Mouse (Mus musculus): ENCODE results near the gene Arid1b.

The Arid1b gene

DNA sequence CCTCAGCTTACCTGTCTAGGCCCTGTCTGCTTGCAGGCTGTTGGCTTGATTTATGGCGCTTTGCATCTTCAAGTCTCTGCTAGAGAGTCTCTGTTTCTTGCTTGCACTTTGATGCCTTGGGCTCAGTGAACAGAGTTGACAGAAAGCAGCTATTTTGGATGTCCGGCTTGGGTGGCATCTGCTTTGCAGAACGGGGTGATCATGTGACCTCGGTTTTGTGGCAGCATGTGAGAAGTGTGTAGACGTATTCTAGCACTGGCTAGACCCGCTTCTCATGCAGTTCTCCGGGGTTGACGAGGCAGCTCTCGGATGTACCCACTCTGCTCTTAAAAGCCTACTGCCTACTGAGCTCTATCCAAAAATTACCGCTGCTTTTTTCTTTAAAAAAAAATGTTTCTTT lies 22.9 kb downstream of the Arid1b start:
- DNase-seq (ENCODE audit: low read depth, low spot score), result no peak

DNA sequence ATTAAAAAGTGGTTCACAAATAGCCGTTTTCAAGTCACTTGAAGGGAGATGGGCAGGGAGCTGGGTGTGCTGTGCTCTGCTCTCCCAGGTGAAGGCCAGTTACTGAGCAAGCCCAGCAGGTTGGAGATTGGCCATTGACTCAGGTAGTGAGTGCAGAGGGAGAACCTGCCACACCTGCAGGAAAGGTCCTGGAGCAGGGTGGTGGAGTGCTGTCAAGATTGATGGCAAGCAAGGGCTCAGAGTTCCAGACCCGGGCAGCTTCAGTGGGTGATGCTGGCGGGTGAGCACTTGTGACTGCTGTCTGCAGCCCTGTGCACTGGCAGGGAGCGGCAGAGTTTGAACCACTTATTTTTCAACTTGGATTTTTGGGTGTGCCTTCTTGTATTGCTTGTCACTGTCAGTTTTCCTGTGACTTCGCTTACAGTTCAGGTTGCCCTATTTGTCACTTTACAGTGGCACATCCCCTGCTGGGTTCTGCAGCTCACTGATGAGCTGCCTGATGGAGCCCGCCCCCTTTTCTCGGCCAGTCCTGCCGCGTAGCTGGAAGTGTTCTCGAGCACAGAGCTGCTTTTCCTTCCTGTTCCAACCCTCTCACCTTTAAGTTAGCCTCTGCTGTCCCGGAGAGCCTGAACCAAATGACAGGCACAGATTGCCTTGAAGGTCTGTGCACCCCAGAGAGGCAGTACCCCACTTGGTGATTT lies 27.3 kb downstream of the Arid1b start:
- no peak for DNase-seq (ENCODE audit: low read depth, low spot score)

DNA sequence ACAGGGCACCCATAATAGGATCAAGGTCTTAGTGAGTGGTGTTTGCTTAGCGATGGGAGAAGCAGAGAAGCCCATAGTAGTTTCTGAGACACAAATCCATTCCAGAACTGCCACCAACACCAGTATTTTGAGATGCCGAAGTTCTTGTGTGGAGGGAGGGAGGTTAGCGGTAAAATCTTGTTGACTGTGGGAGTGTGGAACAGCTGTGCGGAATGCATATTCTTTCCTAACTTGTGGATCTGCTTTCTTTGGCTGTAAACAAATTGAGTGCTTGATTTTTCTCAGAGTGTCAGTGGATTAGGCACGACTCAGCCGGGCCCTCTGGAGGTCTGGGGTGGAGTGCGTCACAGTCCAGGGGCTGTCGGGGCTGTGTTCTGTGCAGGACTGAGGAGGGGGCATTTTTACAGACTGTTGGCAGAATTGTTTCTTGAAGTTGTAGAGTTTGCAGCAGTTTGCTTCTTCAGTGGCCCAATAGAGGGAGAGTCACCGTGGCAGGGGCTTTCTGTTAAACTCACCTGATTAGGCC lies 27.9 kb downstream of the Arid1b start:
- peak; percentile 74 for DNase-seq (ENCODE audit: low read depth, low spot score)

DNA sequence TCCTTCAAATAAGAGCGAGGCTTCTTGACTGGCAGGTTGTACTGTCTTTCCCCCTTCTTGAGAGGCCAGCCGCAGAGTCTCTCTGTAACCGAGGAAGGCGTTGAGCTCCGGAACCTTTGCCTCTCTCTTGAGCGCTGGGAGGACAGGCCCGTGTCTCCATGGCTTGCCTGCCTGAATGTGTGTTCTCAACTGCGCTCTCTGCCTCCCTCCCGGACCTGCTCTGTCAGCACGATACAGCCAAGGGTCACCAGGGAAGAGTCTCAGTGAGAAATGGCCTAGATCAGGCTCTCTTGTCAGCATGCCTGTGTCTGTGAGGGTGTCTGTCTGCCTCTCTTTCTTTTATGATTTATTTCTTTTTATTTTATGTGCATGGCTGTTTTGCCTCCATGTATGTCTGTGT lies 29.6 kb downstream of the Arid1b start:
- DNase-seq (ENCODE audit: low read depth, low spot score), result no peak

DNA sequence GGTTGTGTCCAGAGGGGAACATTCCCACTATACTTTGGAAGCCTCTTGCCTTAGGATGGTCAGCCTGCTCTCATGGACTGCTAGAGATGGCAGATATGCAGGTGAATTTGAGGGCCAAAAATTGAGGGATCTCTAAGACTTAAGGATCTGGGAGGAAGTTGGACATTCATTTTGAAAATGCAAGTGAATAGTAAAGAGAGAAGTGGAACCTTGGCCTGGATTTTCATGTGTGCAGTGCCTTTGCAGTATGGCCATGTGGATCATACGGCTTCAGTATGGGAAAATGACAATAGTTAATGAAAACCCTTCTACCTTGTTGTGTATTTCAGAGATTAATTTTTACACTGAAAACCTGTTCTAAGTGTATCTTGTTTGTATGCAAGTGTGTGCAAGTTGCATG lies 31.3 kb downstream of the Arid1b start:
- no peak for DNase-seq (ENCODE audit: low read depth, low spot score)

DNA sequence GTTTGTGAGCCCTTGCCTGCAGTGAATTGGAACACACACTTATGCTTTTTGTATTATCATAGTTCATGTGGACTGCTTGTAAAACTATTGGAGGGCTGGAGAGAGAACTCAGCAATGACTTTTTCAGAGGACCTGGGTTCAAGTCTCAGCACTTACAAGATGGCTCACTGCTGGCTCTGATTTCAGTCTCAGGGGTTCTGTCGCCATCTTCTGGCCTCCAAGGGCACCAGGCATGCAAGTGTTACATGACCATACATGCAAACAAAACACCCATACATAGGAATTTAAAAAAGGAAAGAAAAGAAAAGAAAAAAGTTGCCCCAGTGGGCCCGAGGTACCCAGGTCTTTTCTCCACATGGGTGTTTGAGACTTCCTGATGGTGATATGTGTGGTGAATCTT lies 32.4 kb downstream of the Arid1b start:
- DNase-seq (ENCODE audit: low read depth, low spot score), result no peak

DNA sequence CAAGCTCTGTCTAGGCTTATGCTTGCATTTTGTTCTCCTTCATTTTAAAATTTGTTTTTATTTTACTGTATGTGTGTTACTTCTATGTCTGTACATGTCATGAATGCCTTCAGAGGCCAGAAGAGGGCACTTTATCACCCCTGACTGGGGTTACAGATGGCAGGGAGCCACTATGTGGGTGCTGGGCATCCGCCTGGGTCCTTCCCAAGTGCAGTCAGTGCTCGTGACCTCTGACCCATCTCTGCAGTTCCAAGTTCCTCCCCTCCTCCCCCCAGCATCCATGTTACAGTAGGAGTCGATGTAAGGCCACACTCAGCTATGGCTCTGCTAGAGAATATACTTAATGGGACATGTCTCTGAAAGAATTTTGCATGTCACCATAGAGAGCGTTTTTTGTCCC lies 35.0 kb downstream of the Arid1b start:
- DNase-seq (ENCODE audit: low read depth, low spot score), result no peak

DNA sequence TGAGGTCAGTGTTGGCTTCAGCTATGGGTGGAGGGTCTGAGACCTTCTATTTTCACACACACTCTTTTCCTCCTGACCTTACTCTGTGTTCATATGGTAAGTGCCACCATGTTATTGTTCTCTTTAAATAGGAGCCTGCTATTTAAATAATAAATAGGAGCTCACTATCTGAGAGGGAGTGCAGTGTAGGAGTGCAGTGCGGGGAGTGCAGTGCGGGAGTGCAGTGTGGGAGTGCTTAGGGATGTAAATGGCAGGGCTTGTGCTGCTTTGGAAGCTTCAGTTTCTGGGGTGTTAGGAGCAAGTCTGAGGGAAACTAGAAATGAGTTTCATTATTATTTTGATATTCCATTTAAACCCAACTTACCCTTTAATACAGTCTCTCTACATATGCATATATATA lies 36.2 kb downstream of the Arid1b start:
- DNase-seq (ENCODE audit: low read depth, low spot score), result no peak

DNA sequence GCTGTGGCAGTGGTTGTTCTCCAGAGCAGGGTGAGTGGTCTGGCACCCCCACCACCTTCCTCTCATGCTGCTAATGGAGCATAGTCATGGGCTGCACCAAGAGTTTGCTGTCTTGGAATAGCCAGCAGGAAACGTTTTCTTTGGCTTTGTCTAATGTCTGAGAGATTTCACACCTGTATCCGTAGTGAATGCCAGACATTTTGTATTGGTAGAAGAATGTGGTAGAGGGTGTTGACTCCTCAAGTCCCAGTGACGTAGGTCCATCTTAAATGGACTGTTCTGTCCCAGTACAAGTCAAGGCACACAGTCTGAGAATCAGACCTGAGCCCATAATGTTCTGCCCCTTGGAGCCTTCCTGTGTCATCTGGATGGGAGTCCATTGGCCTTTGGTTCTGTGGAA lies 39.2 kb downstream of the Arid1b start:
- no peak for DNase-seq (ENCODE audit: low read depth, low spot score)

DNA sequence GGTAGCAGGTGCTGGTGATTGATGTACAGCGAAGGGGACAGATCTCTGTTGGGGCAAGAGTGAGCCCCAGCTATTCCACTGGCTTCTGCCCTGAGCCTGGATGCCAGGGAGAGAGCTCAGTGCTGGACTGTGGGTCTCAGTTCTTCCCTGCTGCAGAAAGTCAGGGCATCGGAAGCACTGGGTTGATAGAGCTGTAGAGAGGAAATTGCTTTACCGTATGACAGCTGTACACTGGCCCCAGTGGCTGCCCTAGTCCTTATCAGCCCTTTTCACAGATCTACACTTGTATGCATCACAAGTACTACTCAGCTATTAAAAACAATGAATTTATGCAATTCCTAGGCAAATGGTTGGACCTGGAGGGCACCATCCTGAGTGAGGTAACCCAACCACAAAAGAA lies 40.1 kb downstream of the Arid1b start:
- DNase-seq (ENCODE audit: low read depth, low spot score), result no peak

DNA sequence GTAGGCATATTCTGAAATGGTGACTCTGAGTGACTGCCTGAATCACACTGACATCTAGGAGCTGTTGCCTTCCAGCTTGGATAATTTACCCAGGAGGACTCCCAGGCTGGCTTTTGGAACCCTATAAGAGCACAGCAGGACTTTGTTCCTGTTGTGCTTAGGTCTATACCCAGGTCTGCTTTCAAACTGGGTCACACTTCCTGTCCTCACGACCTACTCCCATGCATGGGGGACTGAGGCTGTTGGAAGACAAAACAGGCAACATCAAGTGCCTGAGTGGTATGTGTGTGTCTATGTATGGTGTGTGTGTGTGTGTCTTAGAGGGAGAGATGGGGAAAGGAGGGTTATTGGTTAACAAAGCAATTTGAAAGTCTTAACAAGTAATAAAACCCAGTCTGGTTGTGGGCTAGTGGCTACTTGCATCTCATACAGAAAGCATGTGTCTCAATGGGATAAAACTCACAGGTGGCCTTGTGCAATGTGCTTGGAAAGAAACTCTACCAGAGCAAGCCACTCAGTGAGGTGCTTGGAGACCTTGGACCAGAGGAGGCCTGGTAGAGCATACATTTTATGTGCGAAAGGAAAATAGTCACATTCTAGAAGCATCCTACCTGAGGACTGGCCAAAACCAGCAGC lies 42.2 kb downstream of the Arid1b start:
- no peak for DNase-seq (ENCODE audit: low read depth, low spot score)

DNA sequence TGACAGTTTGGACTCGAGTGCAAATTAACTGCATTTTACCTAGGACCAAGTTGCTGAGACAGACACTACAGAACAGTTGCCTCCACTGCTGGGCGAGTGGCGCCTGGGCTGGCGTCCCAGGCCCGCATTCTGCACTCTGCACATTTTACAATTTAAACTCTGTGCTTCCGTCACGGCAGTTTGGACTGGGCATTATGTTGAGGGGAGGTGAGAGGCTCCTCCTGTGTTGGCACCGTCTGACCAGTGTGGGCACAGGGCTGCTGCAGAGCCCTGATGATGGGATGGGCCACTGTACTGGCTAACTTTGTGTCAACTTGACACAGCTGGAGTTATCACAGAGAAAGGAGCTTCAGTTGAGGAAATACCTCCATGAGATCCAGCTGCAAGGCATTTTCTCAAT lies 43.1 kb downstream of the Arid1b start:
- no peak for DNase-seq (ENCODE audit: low read depth, low spot score)

DNA sequence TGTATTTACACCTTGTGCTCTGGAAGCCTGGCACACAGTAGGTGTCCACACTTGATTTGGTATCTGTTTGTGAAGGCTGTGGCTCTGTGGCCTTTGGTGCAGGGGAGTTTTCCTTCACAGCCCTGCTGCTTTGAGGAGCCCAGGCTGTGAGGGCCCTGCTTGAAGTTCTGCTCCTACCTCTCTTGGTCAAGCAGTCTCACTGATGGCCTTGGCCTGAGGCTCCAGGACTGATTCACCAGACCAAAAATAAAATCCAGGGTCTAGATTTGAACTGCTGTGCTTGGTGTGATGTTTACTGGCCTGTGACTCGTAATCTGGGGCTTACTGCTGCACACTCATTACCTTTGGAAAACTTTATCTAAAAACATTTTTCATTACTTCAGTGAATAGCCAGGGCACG lies 45.7 kb downstream of the Arid1b start:
- no peak for DNase-seq (ENCODE audit: low read depth, low spot score)

DNA sequence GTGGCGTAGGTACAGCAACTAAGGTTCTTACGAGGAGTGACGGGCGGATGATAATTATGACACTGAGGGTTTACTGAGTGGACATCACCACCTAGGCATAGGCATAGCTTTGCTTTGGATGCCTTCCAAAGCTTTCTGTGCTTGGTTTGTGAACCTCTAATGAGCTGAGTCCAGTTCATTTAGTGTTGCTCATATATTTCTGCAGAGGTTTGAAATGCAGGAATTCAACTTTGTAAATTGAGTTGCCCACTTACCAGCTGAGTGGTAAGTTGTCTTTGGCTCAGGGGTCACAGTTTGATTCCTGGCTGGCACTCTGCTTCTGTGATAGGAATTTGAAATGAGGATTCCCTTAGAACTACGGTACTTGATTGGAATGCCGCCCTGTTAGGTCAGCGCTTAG lies 49.7 kb downstream of the Arid1b start:
- DNase-seq (ENCODE audit: low read depth, low spot score), result peak; percentile 47

DNA sequence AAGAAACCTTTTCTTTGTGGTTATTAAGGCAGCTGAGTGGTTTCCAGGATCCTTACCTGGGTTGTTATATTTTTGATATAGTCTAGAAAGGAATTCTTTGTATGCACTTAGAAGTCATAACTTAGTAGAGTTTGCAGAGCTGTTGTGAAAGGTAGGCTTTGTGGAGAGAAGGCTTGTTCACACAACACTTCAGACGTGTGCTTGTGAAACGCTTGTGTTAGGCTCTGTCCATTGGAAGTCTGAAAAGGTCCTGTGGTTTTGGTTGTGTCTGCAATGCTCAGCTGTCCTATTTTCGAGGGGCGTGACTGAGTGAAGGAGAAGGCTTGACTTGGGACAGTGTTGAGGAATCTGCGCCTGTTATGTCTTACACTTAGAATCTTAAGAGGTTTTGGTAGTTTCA lies 51.5 kb downstream of the Arid1b start:
- DNase-seq (ENCODE audit: low read depth, low spot score), result no peak

DNA sequence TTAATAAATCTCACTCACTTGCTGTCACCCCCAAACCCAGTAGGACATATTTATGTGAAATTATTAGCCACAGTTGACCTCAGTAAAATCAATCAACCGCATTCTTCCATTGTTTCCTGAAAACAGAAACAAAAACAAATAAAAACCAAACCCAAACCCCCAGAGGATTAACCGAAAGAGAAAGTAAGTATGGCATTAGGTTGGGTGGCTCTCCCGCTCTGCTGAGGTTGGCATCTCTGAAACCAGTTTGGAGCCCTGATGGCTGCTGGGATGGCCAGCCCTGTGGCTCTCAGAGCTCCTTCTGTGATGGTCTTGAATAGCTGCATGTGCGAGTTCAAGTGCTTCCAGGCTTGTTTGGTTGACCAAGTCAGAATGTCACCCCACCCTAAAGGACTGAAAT lies 53.2 kb downstream of the Arid1b start:
- no peak for DNase-seq (ENCODE audit: low read depth, low spot score)

DNA sequence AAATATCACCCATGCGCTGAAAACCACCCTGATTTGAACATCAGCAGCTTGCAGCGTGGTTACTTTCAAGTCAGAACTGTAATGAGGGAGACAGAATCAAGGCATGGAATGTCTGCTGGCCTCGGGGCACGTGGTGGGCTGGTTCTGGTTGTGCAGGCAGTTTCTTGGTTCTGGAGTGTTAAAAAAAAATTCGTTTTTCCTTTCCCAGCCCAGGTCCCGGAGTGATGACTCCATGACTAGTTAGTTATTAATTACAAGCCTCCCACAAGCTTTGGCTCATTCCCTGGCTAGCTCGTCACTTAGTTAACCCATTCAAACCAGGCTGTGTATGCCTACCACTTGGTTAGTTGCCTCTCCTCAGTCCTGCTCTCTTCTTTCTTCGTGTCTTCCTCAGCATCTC lies 56.1 kb downstream of the Arid1b start:
- DNase-seq (ENCODE audit: low read depth, low spot score), result no peak

DNA sequence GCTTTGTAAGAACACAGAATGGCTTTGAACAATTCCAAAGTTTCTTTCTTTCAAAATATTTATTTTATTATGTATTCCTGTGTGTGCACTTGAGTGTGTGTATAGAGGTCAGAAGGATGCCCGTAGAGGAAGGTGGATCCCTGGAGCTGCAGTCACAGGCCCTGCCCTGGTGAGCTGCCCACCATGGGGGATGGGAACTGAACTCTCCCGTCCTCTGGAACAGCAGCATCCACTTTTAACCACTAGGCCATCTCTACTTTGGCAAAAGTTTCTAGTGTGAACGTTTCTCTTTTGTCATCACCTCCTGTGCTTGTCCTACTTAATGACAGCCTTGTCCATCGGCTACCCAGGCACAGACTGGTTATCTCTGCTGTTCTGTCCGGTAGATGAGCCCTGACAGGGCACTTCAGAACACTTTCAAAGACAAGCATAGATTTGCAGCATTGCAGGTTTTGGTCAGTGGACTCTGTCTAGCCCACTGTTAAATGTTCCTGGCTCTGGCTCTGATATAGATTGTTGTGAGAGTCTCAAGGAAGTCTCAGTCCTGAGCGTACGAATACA lies 56.9 kb downstream of the Arid1b start:
- DNase-seq (ENCODE audit: low read depth, low spot score), result no peak

DNA sequence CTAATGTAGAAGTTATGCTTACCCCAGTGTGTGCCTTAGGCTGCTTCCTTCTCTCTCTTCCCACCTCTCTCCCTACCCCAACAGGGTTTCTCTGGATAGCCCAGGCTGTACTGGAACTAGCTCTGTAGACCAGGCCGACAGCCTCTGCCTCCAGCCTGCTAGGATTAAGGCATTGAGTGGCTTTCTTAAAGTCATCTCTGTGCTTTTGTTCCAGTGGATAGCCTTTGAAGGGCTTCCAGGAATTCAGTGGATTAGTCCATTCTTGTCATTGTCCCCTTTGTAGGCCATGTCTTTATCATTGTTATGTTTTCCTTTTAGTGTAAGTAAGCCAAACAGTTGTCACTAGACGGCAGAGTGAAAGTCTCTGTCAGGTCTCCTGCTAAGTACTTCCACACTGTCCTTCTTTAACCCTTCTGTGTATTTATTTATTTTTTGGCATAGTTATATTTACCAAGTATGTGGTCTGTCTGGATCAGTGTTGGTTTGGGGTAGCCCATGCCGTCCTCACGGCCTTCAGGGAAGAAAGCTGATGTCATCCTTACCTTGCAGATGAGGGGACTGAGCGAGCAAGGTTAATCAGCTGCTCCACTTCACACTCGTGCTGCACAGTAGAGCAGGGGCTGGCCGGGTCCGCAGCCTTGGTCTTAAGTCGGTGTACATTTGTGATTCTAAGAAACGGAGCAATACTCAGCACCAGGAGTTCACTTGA lies 58.1 kb downstream of the Arid1b start:
- DNase-seq (ENCODE audit: low read depth, low spot score), result no peak

DNA sequence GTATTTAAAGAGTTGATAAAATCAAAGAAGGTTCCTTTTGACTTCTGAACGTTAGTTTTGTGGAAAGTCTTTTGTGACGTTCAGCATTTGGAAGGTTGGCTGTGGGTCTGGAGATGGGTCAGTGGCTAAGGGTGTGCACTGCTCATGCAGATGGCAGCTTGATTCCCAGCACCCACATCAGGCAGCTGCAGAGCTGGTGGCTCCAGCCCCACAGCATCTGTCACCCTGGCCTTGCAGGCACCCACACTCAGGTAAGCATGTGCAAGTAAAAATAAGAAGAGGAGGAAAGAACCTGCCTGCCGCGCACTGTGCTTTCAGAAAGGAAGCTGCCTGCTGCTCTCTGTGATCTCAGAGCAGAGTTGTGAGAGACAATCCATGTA lies 58.7 kb downstream of the Arid1b start:
- DNase-seq (ENCODE audit: low read depth, low spot score), result no peak

DNA sequence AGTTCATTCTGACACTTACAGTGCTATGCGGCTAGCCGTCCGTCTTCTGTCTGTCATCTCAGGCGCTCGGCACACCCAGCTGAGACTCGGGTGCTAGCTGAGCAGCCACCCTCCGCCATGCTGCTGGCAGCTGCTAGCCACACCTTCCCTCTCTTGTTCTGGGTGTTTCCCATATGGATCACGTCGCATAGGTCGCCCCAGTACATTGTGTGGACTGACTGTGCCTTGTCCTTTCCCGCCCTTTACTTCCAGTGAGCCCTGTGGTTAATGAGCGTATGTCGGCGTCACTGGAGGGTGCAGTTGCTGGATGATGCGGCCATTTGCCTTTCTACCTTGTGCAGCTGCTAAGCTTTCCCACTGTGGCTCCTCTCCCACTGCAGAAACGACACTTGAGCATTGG lies 59.1 kb downstream of the Arid1b start:
- DNase-seq (ENCODE audit: low read depth, low spot score), result no peak

DNA sequence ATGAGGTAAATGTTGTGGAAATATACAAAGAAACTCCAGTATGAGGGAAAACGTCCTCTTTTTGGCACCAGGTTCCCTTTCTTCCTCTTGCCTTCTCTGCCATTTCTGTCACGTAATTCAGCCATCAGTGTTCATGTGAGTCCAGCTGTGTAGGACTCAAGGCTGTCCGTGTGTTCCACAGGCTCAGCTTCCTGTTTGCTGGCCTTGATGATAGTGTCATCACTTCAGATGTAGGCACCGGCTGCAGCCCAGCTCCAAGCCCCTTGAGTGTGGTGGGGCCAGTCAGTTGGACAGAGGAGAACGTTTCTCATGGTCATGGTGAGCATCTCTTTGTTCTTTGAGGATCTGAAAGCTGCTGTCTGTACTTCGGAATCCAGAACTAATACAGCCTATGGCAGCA lies 61.3 kb downstream of the Arid1b start:
- no peak for DNase-seq (ENCODE audit: low read depth, low spot score)

DNA sequence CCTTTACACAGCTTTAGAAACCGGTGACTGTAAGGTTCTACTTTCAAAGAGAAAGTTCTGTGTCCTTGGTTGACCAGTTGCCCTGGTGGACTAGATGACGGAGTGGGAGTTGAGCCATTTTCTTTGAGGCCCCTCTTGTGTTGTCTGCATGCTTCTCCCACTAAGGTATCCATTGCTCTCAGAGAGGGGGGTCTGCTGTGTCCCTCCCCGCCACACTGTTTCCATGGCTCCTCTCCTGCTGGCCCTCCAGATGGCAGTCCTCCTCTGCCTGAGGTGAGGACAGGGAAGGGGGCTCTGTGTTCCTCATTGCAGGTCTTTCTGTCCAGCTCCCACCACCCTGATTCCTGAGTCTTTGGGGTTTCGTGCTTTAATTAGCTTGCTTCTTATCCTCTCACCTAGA lies 62.5 kb downstream of the Arid1b start:
- DNase-seq (ENCODE audit: low read depth, low spot score), result no peak
